Mouse (Mus musculus) cerebellum, postnatal 4 days (tissue): ENCODE data around the gene Cmtm5.

ENCODE experiments used
- DNase-seq, 2 experiments: peaks; one replicate each; pipeline ENCODE4 v3.0.0; 2022; ENCODE audit warnings: low spot score in 2 of 2, mixed read lengths in 1 of 2

The Cmtm5 gene

DNA sequence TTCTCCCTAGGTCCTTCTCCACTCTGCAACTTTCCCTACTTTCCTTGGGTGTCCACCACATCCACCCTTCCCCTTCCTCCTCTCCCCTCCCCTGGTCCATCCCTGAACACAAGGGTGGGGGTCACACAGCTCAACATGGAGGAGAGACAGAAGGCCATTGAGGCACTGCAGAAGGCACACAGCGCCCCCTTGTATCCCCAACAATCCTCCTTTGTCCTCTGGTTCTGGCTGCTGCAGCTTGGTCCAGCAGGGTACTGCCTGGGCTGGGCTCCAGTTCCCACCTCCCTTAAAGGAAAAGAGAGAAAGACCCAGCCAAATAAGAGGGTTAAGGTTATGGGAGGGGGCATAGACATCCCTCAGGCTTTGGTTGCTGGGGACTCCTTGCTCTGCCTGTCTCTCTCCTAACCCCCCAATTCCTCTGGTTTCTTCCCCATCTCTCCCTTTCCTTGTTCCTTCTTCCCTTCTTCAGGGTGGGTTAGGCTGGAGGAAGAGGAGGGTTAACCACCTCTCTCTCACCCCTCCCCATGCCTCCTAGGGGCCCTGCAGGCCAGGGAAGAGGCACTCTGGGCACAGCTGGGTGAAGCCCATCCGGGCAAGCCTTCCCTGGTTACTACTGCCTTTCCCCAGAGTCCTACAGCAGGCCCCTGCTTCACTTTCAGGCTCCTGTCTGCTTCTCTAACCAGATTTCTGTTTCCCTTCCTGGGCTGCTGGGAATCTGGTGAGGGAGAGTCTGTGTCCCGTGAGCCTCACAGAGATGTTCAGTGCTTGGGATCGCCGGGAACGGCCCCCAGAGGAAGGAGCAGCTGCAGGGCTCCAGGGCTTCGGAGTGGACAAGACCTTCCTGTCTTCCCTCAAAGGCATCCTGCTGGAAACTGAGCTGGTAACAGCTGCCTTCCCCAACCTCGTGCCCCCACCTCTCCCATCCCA is at the start of gene Cmtm5:
Gene Cmtm5, plus strand, starts transcription at position 358 of the 927 bp plus-strand sequence.
- peak in 1 of 2 experiments; percentile 49 for DNase-seq

DNA sequence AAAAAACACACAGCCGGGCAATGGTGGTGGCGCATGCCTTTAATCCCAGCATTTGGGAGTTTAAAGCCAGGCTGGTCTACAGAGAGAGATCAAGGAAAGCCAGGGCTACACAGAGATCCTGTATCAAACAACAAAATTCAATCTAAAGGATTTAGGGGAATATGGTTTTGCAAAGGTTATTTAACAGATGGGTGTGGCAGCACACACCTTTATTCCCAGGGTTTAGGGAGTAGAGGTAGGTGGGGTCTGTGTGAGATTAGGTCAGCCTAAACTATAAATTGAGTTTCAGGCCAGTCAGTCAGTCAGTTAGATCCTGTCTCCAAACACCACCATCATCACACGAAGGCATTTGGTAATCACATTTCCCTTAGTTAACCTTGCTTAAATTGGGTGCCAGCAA is 43.9 kb upstream of the Cmtm5 start, which contains the start of gene Pabpn1:
Gene Pabpn1, plus strand, starts transcription at position 301 of the 400 bp plus-strand sequence.
- DNase-seq: no peak

DNA sequence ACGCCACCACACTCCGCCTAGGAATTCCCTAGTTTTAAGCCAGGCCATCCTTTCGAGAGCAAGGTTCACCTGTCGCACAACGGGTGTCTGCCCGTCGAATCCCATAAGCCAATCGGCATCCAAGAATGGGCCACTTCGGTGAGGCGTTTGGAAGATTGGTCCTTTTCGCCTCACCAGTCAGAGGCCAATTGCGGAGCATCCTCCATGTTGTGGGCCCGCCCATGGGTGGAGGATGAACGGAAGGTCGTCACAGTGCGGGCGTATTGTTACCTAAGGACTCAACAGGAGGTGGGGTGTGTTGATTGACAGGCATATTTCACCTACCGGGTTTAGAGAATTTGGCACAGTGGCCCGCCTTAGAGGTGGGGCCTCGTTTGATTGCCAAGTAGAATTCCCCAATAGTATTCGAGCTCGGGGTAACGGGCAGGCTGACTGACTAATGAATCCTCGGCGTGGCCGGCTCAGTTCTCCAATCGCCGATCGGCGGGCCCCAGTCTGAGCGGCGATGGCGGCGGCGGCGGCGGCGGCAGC is 42.3 kb upstream of the Cmtm5 start:
- DNase-seq: peak; percentile 94 to 97

DNA sequence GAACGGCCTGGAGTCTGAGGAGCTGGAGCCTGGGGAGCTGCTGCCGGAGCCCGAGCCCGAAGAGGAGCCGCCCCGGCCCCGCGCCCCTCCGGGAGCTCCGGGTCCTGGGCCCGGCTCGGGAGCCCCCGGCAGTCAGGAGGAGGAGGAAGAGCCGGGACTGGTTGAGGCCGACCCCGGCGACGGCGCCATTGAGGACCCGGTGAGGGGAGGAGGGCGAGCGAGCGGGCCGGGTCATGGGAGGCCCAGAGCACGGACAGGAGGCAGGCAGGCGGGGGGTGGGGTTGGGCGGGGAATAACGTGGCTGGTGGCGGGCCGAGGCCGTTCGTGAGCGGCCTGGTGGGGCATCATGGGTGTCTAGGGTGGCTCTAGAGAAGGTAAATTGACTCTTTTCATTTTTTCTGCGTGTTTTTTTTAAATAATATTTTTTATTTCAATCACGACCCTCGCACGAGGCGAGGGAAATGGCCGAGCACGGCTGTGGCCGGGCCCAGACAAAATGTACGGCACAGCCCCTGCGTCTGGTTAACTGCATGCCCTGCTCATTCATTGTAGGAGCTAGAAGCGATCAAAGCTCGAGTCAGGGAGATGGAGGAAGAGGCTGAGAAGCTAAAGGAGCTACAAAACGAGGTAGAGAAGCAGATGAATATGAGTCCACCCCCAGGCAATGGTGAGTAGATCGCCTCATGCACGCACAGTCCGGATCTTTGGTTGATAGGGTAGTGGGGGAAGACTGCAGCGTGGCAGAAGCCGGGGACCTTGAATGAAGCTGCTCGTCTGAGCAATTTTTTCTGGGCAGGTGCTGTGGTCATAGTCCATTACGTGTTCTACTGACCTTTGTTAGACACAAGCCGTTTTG is 41.5 kb upstream of the Cmtm5 start:
- DNase-seq: no peak

DNA sequence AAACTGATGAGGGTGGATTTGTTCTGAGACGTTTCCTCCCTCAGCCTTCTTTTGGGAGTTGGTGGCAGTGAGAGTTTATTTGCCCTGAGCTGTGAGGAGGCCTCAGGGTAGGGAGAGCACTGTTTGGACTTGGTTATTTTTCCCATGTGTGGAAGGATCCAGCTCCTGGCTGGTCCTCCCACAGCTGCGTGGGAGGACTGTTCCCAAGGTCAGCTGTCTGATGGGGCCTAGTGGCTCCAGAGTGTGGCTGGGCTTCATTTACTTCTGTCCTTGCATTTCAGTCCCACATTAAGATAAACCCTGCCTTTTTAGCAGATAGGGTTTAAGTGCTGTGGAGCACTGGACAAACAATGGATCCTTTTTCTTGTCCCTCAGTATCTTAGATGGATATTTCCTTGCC is 38.6 kb upstream of the Cmtm5 start:
- no peak for DNase-seq

DNA sequence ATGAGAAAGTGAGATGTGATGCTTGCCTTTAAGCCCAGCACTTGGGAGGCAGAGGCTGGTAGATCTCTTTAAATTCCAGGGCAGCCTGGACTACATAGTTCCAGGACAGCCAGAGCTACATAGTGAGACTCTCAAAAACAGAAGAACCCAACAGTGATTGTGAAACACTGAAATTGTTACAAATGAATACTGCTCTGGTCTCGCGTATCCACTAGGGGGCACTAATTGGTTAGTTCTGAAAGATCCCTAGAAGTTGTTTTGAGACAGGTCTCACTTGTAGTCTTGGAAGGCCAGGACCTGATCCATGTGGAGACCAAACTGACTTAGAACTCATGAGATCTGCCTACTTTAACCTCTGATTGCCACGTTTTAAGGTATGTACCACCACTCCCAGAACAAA is 35.7 kb upstream of the Cmtm5 start:
- peak in 1 of 2 experiments; percentile 63 for DNase-seq

DNA sequence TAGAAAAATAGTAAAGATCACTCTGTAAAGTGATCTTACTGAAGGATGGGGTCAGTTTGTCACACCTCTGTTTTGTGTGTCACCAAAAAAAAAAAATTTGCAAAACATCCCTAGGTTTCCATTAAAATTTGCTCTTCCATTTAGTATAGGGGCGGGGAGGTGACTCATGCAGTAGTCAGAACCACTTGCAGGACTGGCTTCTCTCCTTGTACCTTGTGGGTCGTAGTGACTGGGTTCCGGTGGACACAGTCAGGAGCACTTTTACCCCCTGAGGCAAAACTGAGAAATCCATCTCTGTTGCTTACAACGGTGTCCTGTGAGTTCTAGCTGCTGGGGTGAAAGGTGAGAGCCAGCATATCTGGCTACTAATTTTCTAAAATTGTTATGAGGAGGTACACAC is 32.4 kb upstream of the Cmtm5 start:
- DNase-seq: no peak

DNA sequence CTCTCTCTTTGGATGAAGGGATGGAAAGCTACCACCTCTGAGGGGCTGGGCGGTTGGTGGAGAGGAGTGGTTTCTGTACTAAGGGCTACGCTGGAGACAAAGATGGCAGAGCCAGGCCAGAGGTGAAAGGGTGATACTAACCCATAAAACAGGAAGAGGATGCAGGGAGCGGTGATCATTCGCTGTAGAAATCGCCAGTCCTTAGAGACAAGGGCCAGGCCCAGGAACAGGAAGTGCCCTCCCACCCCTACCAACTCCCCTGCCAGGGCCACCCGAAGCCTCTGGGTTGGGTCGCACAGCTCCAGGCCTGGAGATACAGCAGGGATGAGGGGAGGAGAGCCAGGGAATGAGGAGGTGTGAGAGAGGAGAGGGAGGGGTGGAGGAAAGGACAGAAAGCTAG is 27.4 kb upstream of the Cmtm5 start:
- no peak for DNase-seq

DNA sequence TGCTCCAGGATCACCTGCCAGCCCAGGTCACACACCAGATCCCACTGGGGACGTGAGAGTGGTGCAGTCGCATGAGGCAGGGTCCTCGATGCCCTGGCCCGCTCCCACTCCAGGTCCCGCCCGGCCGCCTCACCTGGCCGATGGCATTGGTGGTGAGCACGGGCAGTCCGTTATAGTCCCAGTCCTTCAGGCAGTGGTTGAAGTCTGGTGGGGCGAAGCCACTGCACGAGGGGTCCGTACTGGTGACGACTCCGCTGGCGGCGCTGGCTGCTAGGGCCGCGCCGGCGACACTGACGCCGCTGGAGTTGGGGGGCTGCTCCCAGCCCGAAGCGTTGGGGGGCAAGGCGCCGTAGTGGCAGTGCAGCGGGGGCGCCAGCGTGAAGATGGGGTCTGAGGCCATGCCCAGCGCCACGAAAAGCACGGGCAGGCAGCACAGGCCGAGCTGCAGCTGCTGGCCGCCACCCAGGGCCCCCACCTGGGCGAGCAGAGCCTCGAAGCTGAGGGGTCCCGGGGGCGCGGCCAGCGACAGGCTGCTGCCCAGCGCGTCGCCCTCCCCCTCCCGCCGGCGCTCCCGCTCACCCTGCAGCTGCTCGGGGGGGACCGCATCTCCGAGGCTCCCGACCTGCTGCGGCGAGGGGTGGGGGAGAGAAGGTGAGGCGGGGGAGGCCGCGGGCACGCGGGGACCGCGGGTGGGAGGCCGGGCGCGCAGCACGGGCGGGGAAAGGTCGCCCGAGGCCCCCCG is 23.8 kb upstream of the Cmtm5 start:
- peak in 1 of 2 experiments; percentile 46 for DNase-seq

DNA sequence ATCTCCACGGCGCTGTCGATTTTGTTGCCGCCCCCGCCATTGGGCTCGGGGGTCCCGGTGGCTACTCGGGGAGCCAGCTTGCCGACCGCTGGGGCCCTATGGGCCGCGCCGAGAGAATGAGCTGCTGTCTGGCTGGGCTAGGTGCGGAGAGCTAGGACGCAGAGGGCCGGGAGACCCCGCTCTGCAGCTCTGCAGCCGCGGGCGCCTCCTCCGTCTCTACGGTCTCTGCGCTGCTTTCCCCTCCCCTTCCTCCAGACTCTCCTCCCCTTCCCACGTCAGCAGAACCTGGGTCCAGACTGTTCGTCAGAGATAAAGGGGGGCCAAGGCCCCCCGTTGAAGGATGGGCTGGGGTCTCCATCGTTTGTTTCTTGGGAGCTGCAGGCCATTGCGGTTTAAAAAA is 23.2 kb upstream of the Cmtm5 start, which contains the start of gene Slc22a17:
Gene Slc22a17, minus strand, starts transcription at position 247 of the 400 bp plus-strand sequence.
- peak; percentile 69 to 81 for DNase-seq

DNA sequence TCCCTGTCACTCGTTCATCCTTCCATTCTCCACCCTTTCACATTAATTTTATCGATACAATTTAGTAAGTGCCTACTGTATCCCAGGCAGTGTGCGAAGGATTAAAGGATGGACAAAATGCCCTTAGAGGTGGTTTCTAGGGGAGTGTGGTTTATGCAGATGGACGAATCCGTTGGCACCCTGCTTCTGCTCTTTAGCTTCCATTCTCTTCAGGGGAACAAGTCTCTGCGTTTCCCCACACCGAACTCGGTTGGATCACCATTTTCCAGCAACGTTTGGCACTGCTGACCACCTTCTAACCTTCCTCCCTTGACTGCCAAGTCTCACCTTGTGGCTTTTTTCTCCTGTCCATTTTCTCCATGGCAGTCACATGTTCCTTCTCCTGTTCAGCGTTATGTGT is 22.7 kb upstream of the Cmtm5 start:
- no peak for DNase-seq

DNA sequence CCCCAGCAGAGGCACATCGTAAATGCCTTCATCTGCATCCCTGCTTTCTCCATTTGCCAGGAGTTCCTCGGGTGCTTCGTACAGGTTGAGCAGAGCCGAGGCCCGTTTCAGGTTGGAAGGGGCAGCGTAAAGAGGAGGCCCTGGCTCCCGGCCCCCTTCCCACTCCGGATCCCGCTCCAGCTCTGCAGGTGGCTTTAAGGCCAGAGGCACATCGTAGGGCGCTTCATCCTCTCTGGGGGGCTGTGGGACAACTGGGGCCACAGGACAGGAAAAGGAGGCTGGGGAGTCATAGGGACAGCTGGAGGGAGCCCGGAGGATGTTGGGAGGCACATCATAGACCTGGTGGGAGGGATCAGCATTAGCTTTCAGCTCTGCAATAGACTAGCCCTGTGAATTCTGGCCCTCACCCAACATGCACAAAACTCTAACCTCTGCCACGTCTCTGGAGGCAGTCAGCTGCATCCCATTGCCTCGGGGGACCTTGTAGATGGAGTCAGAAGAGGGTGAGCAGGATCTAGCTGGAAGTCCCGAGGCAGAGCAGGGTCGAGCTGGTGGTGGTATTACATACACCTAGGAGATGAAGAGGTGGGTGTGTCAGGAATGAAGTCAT is 15.9 kb upstream of the Cmtm5 start:
- DNase-seq: no peak

DNA sequence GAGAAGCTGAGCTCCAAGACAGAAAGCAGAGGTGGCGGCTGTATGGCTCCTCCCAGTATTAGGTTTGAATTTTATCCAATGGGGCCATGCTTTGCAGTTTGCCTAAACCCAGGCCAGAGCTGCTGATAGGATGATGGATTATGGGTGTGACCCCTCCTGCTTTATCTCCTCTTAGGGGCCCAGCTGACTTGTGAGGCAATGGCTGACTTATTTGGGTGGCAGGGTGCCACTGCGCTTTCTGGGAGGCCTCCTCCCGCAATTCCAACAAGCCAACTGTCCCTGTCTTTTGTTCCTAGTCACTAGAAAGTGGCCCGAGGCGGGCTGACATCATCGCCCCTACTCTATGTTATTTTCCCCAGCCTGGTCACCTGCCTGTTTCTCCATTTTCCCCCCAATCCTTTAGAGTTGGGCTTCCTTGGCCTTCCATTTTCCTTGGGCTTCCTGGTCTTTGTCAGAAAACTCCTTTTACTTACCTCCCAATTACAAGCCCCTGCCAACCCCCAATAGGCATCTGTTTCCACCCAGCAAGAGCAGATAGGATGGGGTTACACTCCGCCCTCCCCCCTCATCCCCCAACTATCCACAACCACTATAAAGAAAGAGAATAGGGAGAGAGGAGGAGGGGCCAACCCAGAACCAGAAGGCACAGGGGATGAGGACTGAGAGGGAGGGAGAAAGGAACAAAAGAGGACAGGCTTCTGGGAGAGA is 11.3 kb upstream of the Cmtm5 start:
- peak in 1 of 2 experiments; percentile 53 for DNase-seq

DNA sequence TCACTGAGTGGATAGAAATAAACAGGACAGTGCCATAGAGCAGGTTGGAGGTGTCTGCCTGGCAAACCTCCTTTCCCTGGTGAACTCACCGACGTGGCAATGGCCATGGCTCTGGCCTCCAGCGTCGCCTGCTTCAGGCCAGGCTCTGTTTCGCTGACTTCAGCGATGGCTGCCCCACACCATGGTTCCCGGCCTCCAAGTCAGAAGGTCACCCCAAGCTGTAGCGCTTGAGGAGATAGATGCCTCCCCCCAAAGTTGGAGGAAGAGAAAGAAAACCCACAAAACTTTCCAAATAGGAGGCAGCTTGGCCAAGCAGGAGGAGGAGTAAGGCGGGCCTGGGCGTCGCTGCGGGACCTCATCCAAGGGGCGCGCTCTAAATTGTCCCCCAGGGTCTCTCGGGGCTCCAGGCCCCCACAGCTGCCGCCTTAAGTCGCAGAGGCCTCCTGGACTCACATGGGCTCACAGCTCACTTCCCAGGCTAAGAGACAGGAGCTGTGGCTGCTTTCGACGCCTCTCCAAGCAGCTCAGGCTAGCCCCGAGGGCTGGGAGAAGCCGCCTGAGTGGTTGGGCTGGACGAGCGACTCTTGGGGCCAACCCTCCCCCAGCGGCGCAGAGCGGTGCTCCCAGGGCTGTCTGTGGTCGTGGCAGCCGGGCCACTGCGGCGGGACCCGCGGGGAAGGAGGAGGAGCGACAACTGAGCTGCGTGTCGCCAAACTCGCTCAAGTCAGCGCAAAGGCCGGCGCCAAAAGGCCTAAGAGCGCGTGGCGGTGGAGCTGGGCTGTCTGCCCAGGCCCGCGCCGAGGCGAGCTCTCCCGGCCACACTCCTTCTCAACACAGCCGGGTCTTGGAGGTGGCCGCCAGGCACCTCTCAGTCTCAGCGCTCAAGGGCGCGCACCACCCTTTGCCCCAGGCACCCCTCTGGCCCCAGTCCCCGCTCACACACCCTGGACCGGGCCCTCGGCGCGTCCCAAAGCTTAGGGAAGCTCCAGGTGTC is 10.4 kb upstream of the Cmtm5 start, which contains the start of gene Efs:
Gene Efs, minus strand, starts transcription at position 778 of the 994 bp plus-strand sequence.
- DNase-seq: peak; percentile 48 to 72

DNA sequence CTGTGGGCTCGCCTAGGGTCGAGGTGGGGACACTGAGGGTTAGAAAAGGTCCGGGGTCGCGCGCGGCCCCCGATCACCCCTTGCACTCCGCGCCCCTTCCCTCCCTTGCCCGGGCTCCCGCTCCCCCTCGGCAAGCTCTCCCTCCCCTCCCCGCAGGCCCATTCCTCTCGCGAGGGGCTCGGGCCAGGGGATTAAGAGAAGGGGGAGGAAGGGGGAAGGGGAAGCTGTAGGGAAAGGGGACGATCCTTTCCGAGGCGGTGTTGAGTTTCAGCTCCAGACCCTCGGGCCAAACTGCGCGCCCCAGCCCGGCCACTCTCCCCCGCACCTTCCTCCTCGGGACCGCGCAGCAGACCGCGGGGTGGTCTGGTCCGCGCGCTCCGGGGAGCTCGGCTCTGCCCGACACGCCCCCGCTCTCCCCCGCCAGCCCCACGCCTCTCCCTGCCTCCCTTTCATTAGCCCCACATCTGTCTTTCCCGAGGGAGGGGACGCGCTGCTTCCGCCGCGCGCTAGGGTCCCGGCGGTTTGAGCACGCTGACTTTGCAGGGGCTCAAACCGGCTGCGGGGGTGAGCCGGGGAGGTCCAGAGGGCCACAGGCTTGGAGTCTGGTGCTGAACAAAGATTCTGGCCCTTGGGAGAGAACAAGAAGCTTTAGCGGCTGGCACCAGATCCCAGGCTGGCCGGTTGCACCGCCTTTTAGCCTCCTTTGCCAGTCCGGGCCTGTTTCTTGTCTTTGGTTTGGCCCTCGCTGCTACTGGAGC is 9.5 kb upstream of the Cmtm5 start:
- DNase-seq: peak in 1 of 2 experiments; percentile 58

DNA sequence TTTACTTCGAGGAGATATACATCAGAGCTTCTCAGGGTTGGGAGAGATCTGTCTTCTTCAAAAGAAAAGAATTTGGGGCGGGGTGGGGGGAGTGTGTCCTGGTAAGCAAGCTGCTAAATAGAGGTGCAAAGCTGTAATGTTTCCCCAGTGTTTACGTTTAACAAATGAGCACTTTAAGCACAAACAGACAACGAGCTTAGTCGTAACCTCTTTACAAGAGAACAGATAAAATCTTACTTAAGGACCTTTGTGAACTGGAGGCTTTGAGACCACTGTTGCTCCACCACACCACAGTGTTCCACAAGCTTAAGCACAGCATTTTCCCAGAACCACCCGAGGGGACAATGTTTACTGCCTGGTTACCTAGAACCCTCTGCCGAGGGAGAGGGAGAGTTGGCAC is 8.8 kb upstream of the Cmtm5 start:
- no peak for DNase-seq

DNA sequence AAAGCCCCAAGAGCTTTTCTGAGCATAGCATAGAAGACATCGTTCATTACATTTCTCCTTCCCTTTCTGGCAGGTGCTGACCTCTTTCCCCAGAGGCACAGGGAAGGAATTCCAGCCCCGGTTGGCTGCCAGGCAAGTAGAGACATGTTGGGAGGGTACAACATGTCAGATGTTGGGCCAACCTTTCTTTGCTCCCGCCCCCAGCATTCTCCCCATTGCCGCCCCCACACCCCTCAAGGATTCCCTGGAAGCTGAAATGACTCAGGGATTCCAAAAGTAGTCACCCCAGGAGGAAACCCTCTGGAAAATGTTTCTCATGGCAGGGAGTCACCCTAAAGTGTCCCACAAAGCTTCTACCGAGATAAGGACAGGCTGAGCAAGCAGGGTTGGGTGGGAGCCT is 6.3 kb upstream of the Cmtm5 start:
- no peak for DNase-seq

DNA sequence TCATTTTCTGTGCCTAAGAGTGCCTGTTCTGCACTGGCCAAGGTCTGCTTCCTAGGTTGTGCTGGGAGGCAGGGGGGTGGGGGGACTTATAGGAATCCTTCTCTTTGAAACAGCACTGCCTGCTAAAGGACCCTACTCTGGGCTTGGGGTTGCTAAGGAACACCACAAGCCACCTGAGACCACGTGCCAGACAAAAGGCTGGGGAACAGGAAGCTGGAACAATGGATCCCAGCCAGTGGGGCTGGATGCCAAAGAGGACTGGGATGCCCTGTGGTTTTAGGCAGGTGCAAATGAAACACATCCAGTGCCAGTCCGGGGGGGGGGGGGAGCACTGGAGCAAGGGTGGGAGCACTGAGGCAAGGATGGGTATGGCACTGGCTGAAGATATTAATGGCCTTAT is 5.6 kb upstream of the Cmtm5 start:
- peak in 1 of 2 experiments; percentile 31 for DNase-seq
